Mouse (Mus musculus): ENCODE measurements at regions not wholly inside any gene's neighbourhood (a gene's known extent, or its start where the extent isn't known, plus 50 kb on each side); places are given as distances from the start of the nearest gene placed in this dataset.

DNA sequence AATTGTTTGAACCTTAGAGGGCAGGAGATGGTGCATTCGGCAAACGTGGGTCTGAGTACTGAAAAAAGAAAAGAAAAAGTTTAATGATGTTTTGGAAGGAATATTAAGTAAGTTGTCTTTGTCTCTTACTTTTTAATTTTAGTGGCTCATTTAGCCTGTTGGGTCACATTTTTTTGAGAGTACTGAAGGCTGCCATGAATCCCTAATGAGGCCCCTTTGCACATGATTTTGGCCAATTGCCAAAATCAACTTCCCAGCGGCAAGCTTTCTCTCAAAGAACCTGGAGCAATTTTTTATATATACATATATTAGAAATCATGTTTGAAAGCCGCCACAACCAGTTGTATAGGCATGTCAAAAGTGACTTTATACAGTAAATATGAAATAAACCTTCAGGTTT, 100.9 kb downstream of the Gm11146 start:
- Histone ChIP-seq H3K4me1 (replicated peaks; ENCODE audit: control insufficient read depth, insufficient read depth, low read length) (peaks cover 3% of the 10 kb centered on the region; the same call in 1 of the 2 replicates), H3K4me3 (ENCODE audit: low read length) (peak overlapping the region; percentile 43), H3K36me3 (ENCODE audit: control insufficient read depth, insufficient read depth, low read length) (no peaks in the 10 kb centered on the region), H3K4me2 (ENCODE audit: low read depth, low read length) (peak overlapping the region; percentile 63), H3K9ac (ENCODE audit: low read length) (peak overlapping the region; percentile 44), H3K9me3 (ENCODE audit: control insufficient read depth, low read length) (no peaks in the 10 kb centered on the region), H3K27ac (ENCODE audit: low read length) (peak overlapping the region; percentile 92), H3K27me3 (ENCODE audit: control insufficient read depth, insufficient read depth, low read depth, low read length) (no peaks in the 10 kb centered on the region)
- ATAC-seq (ENCODE audit: low read depth), result peak; percentile 21; the same call in 1 of the 2 replicates
- WGBS, result 2% methylated on average over 4 of the region's 4 CpGs

DNA sequence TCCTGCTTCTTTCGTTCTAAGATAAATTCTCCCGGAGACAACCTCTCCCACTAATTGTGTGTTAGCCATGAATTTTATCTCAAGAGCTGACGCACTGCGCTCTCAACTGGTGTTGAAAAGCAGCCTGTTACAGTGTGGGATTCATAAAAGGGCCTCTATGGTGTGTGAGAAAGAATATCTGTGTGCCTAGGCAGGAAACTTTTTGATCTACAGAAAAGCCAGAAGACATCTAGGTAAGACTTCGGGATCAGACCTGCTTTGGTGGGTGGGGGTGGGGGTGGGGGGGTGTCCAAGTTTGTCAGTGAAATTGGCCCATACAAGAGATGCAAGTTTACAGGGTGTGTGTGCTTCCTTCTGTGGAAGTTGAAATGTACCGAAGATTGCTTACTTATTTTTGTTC, 101.5 kb downstream of the Gm11146 start:
- peak; percentile 87 for ATAC-seq (ENCODE audit: low read depth)
- Histone ChIP-seq H3K4me2 (ENCODE audit: low read depth, low read length) (peak overlapping the region; percentile 63), H3K9me3 (ENCODE audit: control insufficient read depth, low read length) (no peaks in the 10 kb centered on the region), H3K4me1 (replicated peaks; ENCODE audit: control insufficient read depth, insufficient read depth, low read length) (peaks cover 3% of the 10 kb centered on the region; the same call in 1 of the 2 replicates), H3K9ac (ENCODE audit: low read length) (peak overlapping the region; percentile 44), H3K36me3 (ENCODE audit: control insufficient read depth, insufficient read depth, low read length) (no peaks in the 10 kb centered on the region), H3K4me3 (ENCODE audit: low read length) (peak overlapping the region; percentile 43), H3K27ac (ENCODE audit: low read length) (peak overlapping the region; percentile 92), H3K27me3 (ENCODE audit: control insufficient read depth, insufficient read depth, low read depth, low read length) (no peaks in the 10 kb centered on the region)
- WGBS, result 7% methylated on average over 6 of the region's 6 CpGs

DNA sequence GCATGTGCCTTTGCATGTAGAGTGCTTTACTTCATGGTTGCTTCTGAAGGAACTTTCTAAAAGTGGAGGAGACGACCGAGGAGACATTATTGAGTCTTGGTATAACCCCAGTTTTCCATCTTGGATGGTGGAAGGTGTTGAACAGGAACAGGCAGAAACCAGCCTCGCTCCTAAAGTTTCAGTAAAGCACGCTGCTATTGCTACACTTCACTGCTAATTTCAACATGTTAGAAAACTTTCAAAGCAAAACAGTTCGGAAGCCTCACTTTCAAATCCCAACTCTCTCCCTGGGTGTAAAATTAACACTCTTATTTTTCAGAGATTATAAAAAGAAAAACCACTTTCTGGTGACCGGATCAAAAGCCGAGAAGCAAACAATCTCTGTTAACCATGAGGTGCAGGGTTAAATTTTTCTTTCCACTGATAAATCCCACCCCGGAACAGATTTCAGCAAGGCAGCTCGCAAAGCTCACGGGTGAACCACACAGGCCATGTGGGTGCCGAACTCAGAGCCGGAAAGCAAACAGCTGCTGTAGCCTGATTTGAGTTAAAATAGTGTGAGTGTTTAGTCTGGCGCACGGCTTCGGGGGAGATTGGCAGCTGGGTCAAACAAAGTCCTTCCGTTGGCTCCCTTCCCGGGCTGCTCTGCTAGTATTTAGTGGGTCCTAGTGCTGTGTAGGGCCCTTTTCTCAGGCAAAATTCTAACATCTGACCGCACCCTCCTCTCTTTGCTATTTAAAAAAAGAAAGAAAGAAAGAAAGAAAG, 102.2 kb downstream of the Gm11146 start:
- Histone ChIP-seq H3K36me3 (ENCODE audit: control insufficient read depth, insufficient read depth, low read length) (no peaks in the 10 kb centered on the region), H3K9ac (ENCODE audit: low read length) (peak overlapping the region; percentile 26; the same call in 1 of the 2 replicates), H3K4me1 (replicated peaks; ENCODE audit: control insufficient read depth, insufficient read depth, low read length) (peaks cover 3% of the 10 kb centered on the region; the same call in 1 of the 2 replicates), H3K27me3 (ENCODE audit: control insufficient read depth, insufficient read depth, low read depth, low read length) (no peaks in the 10 kb centered on the region), H3K9me3 (ENCODE audit: control insufficient read depth, low read length) (no peaks in the 10 kb centered on the region), H3K27ac (ENCODE audit: low read length) (peak overlapping the region; percentile 85), H3K4me3 (ENCODE audit: low read length) (peak overlapping the region; percentile 35), H3K4me2 (ENCODE audit: low read depth, low read length) (peak overlapping the region; percentile 63)
- 12% methylated on average over 18 of the region's 18 CpGs for WGBS
- peak; percentile 99 for ATAC-seq (ENCODE audit: low read depth)

DNA sequence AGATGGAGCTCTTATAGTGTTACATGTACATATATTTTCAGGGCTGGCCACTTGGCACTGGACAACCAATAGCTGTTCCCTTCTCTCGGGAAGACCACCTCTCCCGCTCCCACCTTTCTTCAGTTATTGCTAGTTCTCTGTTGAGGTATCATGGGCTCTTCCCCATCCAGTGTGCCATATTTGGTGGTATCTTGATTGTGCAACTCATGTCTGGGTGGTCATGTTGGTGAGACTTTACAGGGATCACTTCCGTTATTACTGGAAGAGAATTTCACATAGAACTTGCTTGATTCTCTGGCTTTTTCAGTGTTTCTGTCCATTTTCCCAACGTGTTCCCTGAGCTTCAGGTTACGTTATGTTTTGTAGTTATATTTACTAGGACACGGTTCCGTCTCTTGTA, 106.6 kb downstream of the Gm11146 start:
- Histone ChIP-seq H3K4me3 (ENCODE audit: low read length) (no peak overlapping the region), H3K9me3 (ENCODE audit: control insufficient read depth, low read length) (no peaks in the 10 kb centered on the region), H3K27me3 (ENCODE audit: control insufficient read depth, insufficient read depth, low read depth, low read length) (no peaks in the 10 kb centered on the region), H3K4me2 (ENCODE audit: low read depth, low read length) (no peak overlapping the region), H3K27ac (ENCODE audit: low read length) (no peak overlapping the region), H3K36me3 (ENCODE audit: control insufficient read depth, insufficient read depth, low read length) (no peaks in the 10 kb centered on the region), H3K4me1 (replicated peaks; ENCODE audit: control insufficient read depth, insufficient read depth, low read length) (peaks cover 3% of the 10 kb centered on the region; the same call in 1 of the 2 replicates), H3K9ac (ENCODE audit: low read length) (no peak overlapping the region)
- WGBS, result 93% methylated on average over 7 of the region's 7 CpGs
- ATAC-seq (ENCODE audit: low read depth), result no peak

DNA sequence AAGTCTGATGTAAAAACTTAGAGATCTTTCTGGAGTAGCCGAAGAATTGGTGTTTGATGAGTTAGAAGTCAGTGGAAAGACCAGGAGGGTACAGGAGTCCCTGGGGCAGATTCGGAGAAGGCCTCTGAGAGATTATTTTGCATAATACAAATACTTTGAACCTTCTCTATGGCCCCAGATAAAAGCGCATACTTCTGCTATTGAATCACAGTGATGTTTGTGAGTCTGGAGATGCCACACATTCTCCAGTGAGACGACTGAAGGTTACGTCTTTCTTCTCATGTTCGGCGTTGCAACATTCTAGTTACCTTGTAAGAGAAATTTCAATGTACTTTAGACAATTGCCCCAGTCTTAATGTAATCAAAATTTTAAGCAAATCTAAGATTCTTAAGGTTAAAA, 107.9 kb downstream of the Gm11146 start:
- 67% methylated on average over 7 of the region's 7 CpGs for WGBS

DNA sequence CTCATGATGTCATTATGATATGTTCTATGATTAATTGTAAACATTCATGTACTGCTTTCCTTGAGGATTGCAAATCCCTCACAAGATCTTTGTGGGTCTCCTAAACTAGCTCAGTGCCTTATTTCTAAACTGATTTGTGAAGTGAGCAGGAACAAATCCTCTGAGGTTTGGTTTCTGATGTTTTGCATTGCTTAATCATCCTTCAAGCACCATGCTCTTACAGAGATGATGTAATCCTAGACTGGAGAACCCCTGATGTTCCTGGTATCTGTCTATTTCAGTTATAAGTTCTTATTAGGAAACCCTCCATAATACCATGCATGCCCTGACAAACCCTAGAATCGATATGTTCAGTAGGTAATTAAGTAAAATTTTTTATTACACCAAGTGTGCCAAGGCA, 113.7 kb downstream of the Gm11146 start:
- WGBS, result 88% methylated on average over 1 of the region's 1 CpGs
- Histone ChIP-seq H3K36me3 (ENCODE audit: control insufficient read depth, insufficient read depth, low read length) (no peaks in the 10 kb centered on the region), H3K4me3 (ENCODE audit: low read length) (no peak overlapping the region), H3K27ac (ENCODE audit: low read length) (no peak overlapping the region), H3K4me1 (replicated peaks; ENCODE audit: control insufficient read depth, insufficient read depth, low read length) (no peaks in the 10 kb centered on the region), H3K4me2 (ENCODE audit: low read depth, low read length) (no peak overlapping the region), H3K9ac (ENCODE audit: low read length) (no peak overlapping the region), H3K9me3 (ENCODE audit: control insufficient read depth, low read length) (no peaks in the 10 kb centered on the region), H3K27me3 (ENCODE audit: control insufficient read depth, insufficient read depth, low read depth, low read length) (no peaks in the 10 kb centered on the region)
- ATAC-seq (ENCODE audit: low read depth), result no peak

More for the DNA sequence above, 107.9 kb downstream of the Gm11146 start:
- no peaks in the 10 kb centered on the region for H3K27me3 ChIP-seq (ENCODE audit: control insufficient read depth, insufficient read depth, low read depth, low read length)
- no peak overlapping the region for H3K27ac ChIP-seq (ENCODE audit: low read length)
- H3K4me3 ChIP-seq (ENCODE audit: low read length), result no peak overlapping the region
- no peaks in the 10 kb centered on the region for H3K4me1 ChIP-seq (replicated peaks; ENCODE audit: control insufficient read depth, insufficient read depth, low read length)
- H3K9me3 ChIP-seq (ENCODE audit: control insufficient read depth, low read length), result no peaks in the 10 kb centered on the region
- no peak overlapping the region for H3K4me2 ChIP-seq (ENCODE audit: low read depth, low read length)
- ATAC-seq (ENCODE audit: low read depth), result no peak
- no peaks in the 10 kb centered on the region for H3K36me3 ChIP-seq (ENCODE audit: control insufficient read depth, insufficient read depth, low read length)
- H3K9ac ChIP-seq (ENCODE audit: low read length), result no peak overlapping the region

DNA sequence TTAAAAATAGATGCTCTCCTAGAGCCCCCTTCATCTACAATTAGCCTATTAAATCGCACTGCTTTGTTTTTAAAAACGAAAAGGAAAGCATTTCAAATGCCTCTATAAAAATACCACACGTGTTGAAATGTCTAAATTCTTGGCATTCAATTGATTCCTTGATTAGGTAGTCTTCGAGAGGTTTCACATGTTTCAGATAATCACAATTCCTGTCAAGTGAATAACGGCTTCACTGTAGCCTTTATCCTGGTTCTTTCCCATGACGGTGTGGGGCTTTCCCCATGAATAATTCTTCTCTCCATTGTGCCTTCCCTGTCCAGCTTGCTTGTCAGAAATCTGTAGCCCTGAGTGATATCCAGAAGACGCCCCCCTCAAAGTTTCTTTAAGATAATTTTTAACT, 122.1 kb downstream of the Gm11146 start:
- no peaks in the 10 kb centered on the region for H3K27me3 ChIP-seq (ENCODE audit: control insufficient read depth, insufficient read depth, low read depth, low read length)
- H3K9ac ChIP-seq (ENCODE audit: low read length), result no peak overlapping the region
- H3K4me1 ChIP-seq (replicated peaks; ENCODE audit: control insufficient read depth, insufficient read depth, low read length), result no peaks in the 10 kb centered on the region
- H3K4me2 ChIP-seq (ENCODE audit: low read depth, low read length), result no peak overlapping the region
- WGBS, result 59% methylated on average over 7 of the region's 7 CpGs
- H3K9me3 ChIP-seq (ENCODE audit: control insufficient read depth, low read length), result no peaks in the 10 kb centered on the region
- H3K36me3 ChIP-seq (ENCODE audit: control insufficient read depth, insufficient read depth, low read length), result no peaks in the 10 kb centered on the region
- no peak overlapping the region for H3K27ac ChIP-seq (ENCODE audit: low read length)
- ATAC-seq (ENCODE audit: low read depth), result no peak
- no peak overlapping the region for H3K4me3 ChIP-seq (ENCODE audit: low read length)

DNA sequence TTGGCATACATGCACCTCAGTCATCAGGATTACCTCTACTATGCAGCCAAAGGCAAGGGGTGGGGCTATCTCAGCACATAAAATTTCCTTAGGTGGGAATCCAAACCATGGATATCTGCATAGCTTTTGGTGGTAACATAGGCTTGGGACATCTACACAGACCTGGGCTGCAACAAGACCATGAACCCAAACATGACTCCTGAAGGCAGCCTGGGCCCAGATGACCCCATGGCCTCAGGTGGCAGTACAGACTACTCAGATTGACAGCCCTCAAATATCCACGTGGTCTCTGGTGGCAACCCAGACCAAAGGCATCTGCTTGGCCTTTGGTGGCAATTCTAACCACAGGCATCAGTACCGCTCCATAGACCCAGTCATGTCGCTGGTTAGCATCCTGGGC, 130.0 kb downstream of the Gm11146 start:
- Histone ChIP-seq H3K27ac (ENCODE audit: low read length) (no peak overlapping the region), H3K9me3 (ENCODE audit: control insufficient read depth, low read length) (no peaks in the 10 kb centered on the region), H3K36me3 (ENCODE audit: control insufficient read depth, insufficient read depth, low read length) (no peaks in the 10 kb centered on the region), H3K4me1 (replicated peaks; ENCODE audit: control insufficient read depth, insufficient read depth, low read length) (no peaks in the 10 kb centered on the region), H3K4me3 (ENCODE audit: low read length) (no peak overlapping the region), H3K4me2 (ENCODE audit: low read depth, low read length) (no peak overlapping the region), H3K27me3 (ENCODE audit: control insufficient read depth, insufficient read depth, low read depth, low read length) (no peaks in the 10 kb centered on the region), H3K9ac (ENCODE audit: low read length) (no peak overlapping the region)
- 89% methylated on average over 3 of the region's 3 CpGs for WGBS
- ATAC-seq (ENCODE audit: low read depth), result no peak

DNA sequence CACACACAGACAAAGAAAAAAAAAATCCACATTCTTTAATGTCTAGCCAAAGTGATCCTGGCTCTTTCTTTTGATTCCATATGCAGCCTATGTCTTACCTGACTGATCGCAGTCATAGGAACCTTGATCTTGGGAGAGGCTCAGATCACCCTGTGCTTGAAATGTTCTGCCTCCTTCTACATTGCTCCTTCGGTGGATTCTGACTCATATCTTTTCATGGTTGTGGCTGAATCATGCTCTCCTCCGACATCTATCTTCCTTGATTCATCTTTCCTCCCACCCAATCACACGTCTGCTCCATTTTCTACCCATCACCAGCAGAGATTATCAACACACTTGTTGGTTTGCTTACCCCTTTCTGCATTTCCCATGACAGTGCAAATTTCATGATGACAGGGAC, 132.0 kb downstream of the Gm11146 start:
- H3K4me2 ChIP-seq (ENCODE audit: low read depth, low read length), result no peak overlapping the region
- H3K9me3 ChIP-seq (ENCODE audit: control insufficient read depth, low read length), result no peaks in the 10 kb centered on the region
- ATAC-seq (ENCODE audit: low read depth), result no peak
- no peaks in the 10 kb centered on the region for H3K36me3 ChIP-seq (ENCODE audit: control insufficient read depth, insufficient read depth, low read length)
- no peaks in the 10 kb centered on the region for H3K27me3 ChIP-seq (ENCODE audit: control insufficient read depth, insufficient read depth, low read depth, low read length)
- no peaks in the 10 kb centered on the region for H3K4me1 ChIP-seq (replicated peaks; ENCODE audit: control insufficient read depth, insufficient read depth, low read length)
- H3K9ac ChIP-seq (ENCODE audit: low read length), result no peak overlapping the region
- H3K4me3 ChIP-seq (ENCODE audit: low read length), result no peak overlapping the region
- no peak overlapping the region for H3K27ac ChIP-seq (ENCODE audit: low read length)
- 89% methylated on average over 4 of the region's 4 CpGs for WGBS
